Mouse (Mus musculus) limb, embryonic 15.5 days (tissue): ENCODE data around the gene Gm49355. TPM values are rescaled to one million over a fixed set of nuclear protein-coding genes. Genes with fewer than 3 reads are reported as not detected.

Experiments used
- ATAC-seq: fragments of 200-750 bp; cut with Nextera tagmentation; 2 replicates; pipeline ENCODE4 v1.8.0; 2017; ENCODE audit warnings: low read depth, moderate TSS enrichment; ENCODE audit not compliant: insufficient number of reproducible peaks, low FRiP score, low TSS enrichment
- H3K27ac ChIP-seq: fragments of 300-500 bp; sonication (generic); 2 replicates; pipeline ENCODE4 v1.5.1; 2015; ENCODE audit warnings: moderate library complexity, mild to moderate bottlenecking, inconsistent platforms
- H3K27me3 ChIP-seq: fragments of 300-500 bp; sonication (generic); 2 replicates; pipeline ENCODE4 v1.6.1; 2015; ENCODE audit warnings: inconsistent platforms
- H3K36me3 ChIP-seq: fragments of 300-500 bp; sonication (generic); 2 replicates; pipeline ENCODE4 v1.6.1; 2015; ENCODE audit warnings: inconsistent platforms
- H3K4me1 ChIP-seq: fragments of 300-500 bp; sonication (generic); 2 replicates; pipeline ENCODE4 v1.6.1; 2015; ENCODE audit warnings: inconsistent platforms
- H3K4me2 ChIP-seq: fragments of 300-500 bp; sonication (generic); 2 replicates; pipeline ENCODE4 v1.6.1; 2015; ENCODE audit warnings: mild to moderate bottlenecking, inconsistent platforms
- H3K4me3 ChIP-seq: fragments of 300-500 bp; sonication (generic); 2 replicates; pipeline ENCODE4 v1.5.1; 2015; ENCODE audit warnings: mild to moderate bottlenecking, inconsistent platforms
- H3K9ac ChIP-seq: fragments of 300-500 bp; sonication (generic); 2 replicates; pipeline ENCODE4 v1.6.1; 2015; ENCODE audit warnings: inconsistent platforms
- H3K9me3 ChIP-seq: fragments of 300-500 bp; sonication (generic); 2 replicates; pipeline ENCODE4 v1.6.1; 2016; ENCODE audit warnings: inconsistent platforms
- WGBS: fragments of 180-500 bp; shearing (Covaris S2); methylation state at CpG from one replicate; pipeline ENCODE4 v1.1.7; 2015; 5-methylcytosine and 5-hydroxymethylcytosine counted together
- polyA plus RNA-seq: library from polyadenylated mRNA; unstranded; fragments of >200 nt; fragmentation: Nextera tagmentation; extraction: Ambion mirVana; gene quantifications from 2 replicates; pipeline ENCODE4 v1.2.1, GENCODE M21; 2015

Gm49355 gene
- polyA plus RNA-seq, 1 experiment from 2014 or later, result 0.09 TPM

GRCm38 (mm10) chr14:12334925-12335324, 51.1 kb downstream of the Gm49355 start:
- no peak overlapping the region for H3K27ac ChIP-seq
- H3K36me3 ChIP-seq, result no peaks in the 10 kb centered on the region
- H3K4me1 ChIP-seq, result no peaks in the 10 kb centered on the region
- no peak overlapping the region for H3K4me3 ChIP-seq
- no peaks in the 10 kb centered on the region for H3K9me3 ChIP-seq
- peaks cover 58% of the 10 kb centered on the region for H3K27me3 ChIP-seq
- H3K4me2 ChIP-seq, result no peak overlapping the region
- no peak for ATAC-seq
- no peak overlapping the region for H3K9ac ChIP-seq
- WGBS, result 38% methylated on average over 7 of the region's 7 CpGs

GRCm38 (mm10) chr14:12337421-12337997, 53.7 kb downstream of the Gm49355 start:
- no peak overlapping the region for H3K27ac ChIP-seq
- peaks cover 83% of the 10 kb centered on the region for H3K27me3 ChIP-seq
- H3K36me3 ChIP-seq, result no peaks in the 10 kb centered on the region
- H3K4me3 ChIP-seq, result no peak overlapping the region
- H3K9me3 ChIP-seq, result no peaks in the 10 kb centered on the region
- no peak for ATAC-seq
- H3K4me1 ChIP-seq, result peaks cover 11% of the 10 kb centered on the region
- WGBS, result 10% methylated on average over 8 of the region's 8 CpGs
- no peak overlapping the region for H3K4me2 ChIP-seq
- no peak overlapping the region for H3K9ac ChIP-seq

- no peak overlapping the region for H3K4me3 ChIP-seq
- no peak overlapping the region for H3K9ac ChIP-seq
- no peaks in the 10 kb centered on the region for H3K36me3 ChIP-seq
- no peaks in the 10 kb centered on the region for H3K9me3 ChIP-seq
- no peak overlapping the region for H3K4me2 ChIP-seq
- WGBS, result 4% methylated on average over 16 of the region's 16 CpGs
- H3K4me1 ChIP-seq, result peaks cover 11% of the 10 kb centered on the region
- no peak for ATAC-seq
- no peak overlapping the region for H3K27ac ChIP-seq
- H3K27me3 ChIP-seq, result peaks cover 90% of the 10 kb centered on the region
Measured at GRCm38 (mm10) chr14:12337998-12338809, 54.4 kb downstream of the Gm49355 start.

GRCm38 (mm10) chr14:12338811-12339565, 55.2 kb downstream of the Gm49355 start:
- WGBS, result 3% methylated on average over 10 of the region's 10 CpGs
- Histone ChIP-seq H3K27ac (no peak overlapping the region), H3K9ac (no peak overlapping the region), H3K36me3 (no peaks in the 10 kb centered on the region), H3K27me3 (peaks cover 98% of the 10 kb centered on the region), H3K4me1 (peaks cover 11% of the 10 kb centered on the region), H3K4me3 (no peak overlapping the region), H3K9me3 (no peaks in the 10 kb centered on the region), H3K4me2 (no peak overlapping the region)
- ATAC-seq, result no peak

DNA sequence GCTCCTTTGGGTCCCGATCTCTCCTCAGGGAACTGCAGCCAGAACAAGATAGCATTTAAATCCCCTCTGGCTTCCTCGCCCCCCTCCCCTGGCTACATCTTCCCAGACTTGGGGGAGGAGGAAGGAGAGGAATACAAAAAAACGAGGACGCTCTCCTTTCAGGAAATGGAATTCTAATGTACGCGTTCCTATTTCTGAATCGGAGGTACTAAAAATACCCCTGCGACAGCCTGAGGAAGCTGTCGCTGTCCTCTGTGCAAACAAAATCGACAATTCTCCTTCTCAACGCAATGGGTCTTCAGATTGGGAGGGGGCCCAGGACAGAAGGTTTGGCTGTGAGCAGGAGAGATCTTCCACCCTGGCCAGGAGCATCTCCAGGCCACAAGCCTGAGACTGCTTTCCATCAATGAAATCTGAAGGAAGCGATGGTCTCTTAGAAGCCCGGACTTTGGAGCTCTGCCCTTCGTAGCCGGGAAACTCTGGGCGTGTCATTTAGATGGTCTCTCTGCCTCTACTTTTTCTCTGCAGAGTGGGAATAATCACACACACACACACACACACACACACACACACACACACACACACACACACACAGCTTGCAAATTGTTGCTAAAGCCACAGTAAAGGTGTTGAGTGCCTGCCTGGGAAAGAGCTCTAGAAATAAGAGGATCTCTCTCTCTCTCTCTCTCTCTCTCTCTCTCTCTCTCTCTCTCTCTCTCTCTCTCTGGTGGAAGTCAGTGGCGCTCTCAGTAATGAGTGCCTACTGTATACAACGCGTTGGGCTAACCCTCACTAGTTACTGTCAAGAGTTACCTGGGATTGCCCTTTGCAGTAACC, 56.7 kb downstream of the Gm49355 start:
- no peak for ATAC-seq
- H3K4me1 ChIP-seq, result peaks cover 24% of the 10 kb centered on the region
- H3K36me3 ChIP-seq, result no peaks in the 10 kb centered on the region
- WGBS, result under 1% methylated on average over 19 of the region's 19 CpGs
- H3K9ac ChIP-seq, result no peak overlapping the region
- H3K9me3 ChIP-seq, result no peaks in the 10 kb centered on the region
- 0 out of 2 replicates have a peak overlapping the region, but pooled peaks have one; percentile 14 for H3K4me3 ChIP-seq
- peaks cover 98% of the 10 kb centered on the region for H3K27me3 ChIP-seq
- H3K27ac ChIP-seq, result no peak overlapping the region
- no peak overlapping the region for H3K4me2 ChIP-seq

- WGBS, result under 1% methylated on average over 42 of the region's 42 CpGs
- Histone ChIP-seq H3K27me3 (peaks cover 98% of the 10 kb centered on the region), H3K27ac (no peak overlapping the region), H3K4me3 (peak overlapping the region; percentile 14; the same call in 1 of the 2 replicates), H3K4me1 (peaks cover 32% of the 10 kb centered on the region), H3K36me3 (no peaks in the 10 kb centered on the region), H3K4me2 (no peak overlapping the region), H3K9me3 (no peaks in the 10 kb centered on the region), H3K9ac (no peak overlapping the region)
- 0 out of 2 replicates have a peak, but pooled peaks have one; percentile 49 for ATAC-seq
Measured at GRCm38 (mm10) chr14:12341075-12341788, 57.5 kb downstream of the Gm49355 start.

DNA sequence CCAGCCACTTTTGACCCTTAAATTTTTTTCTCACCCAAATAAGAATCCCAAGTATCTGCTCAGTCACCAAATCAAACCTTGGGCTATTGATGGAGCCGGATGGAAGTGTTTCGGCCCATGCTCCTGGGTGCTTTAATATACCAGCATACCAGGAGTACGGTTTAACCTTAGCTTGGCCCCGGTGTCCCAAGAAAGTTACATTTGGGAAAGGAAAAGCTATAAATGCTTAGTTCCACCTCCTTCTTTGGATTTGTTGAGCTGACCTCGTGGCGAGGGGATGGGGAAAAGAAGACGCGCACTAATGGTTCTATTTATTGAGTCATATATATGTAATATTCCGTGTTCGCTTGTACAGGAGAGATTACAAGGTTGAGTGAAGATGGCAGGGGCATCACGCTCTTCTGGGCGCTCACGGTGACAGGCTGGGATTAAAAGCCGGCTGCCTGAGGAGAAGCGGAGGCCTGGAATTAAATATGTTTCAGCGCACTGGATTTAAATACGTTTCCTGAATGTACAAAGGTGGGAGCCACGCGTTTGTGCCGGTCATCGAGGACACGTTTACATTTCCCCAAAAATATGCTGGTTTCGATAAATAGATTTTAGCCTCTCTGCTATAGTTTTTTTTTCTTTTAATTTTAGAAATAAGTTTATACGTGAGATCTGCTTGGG, 58.1 kb downstream of the Gm49355 start:
- no peaks in the 10 kb centered on the region for H3K36me3 ChIP-seq
- peaks cover 37% of the 10 kb centered on the region for H3K4me1 ChIP-seq
- 6% methylated on average over 24 of the region's 24 CpGs for WGBS
- H3K9me3 ChIP-seq, result no peaks in the 10 kb centered on the region
- no peak for ATAC-seq
- H3K4me2 ChIP-seq, result no peak overlapping the region
- peak overlapping the region; percentile 14; the same call in 1 of the 2 replicates for H3K4me3 ChIP-seq
- peaks cover 98% of the 10 kb centered on the region for H3K27me3 ChIP-seq
- no peak overlapping the region for H3K27ac ChIP-seq
- no peak overlapping the region for H3K9ac ChIP-seq

- Histone ChIP-seq H3K9me3 (no peaks in the 10 kb centered on the region), H3K4me1 (peaks cover 38% of the 10 kb centered on the region), H3K4me2 (no peak overlapping the region), H3K27me3 (peaks cover 98% of the 10 kb centered on the region), H3K4me3 (no peak overlapping the region), H3K9ac (no peak overlapping the region), H3K27ac (no peak overlapping the region), H3K36me3 (no peaks in the 10 kb centered on the region)
- WGBS, result 6% methylated on average over 23 of the region's 23 CpGs
- ATAC-seq, result no peak
Measured at GRCm38 (mm10) chr14:12342458-12343131, 58.8 kb downstream of the Gm49355 start.

DNA sequence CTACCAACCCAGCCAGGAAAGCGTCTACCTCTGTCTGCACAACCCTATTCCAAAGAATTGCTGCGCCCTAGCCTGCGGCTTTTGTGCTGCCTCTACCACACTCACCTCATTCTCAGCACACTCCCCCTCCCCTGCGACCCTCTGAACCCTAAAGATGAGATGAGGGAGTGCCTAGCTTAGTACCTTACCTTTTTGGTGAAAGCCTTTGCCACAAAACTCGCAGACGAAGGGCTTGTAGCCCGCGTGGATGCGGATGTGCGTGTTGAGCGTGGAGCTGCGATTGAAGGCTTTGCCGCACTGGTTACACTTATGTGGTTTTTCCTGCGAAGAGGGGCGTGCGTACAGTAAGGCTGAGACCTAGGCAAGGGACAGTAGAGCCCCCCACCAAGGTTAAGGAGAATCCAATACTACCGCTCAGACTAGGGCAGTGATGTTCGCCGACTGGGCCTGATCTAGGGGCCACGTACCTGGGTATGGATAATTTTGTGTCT, 59.7 kb downstream of the Gm49355 start:
- WGBS, result 2% methylated on average over 20 of the region's 20 CpGs
- no peak overlapping the region for H3K27ac ChIP-seq
- no peak overlapping the region for H3K4me3 ChIP-seq
- no peak for ATAC-seq
- no peak overlapping the region for H3K4me2 ChIP-seq
- H3K4me1 ChIP-seq, result peaks cover 38% of the 10 kb centered on the region
- no peaks in the 10 kb centered on the region for H3K9me3 ChIP-seq
- no peaks in the 10 kb centered on the region for H3K36me3 ChIP-seq
- no peak overlapping the region for H3K9ac ChIP-seq
- peaks cover 98% of the 10 kb centered on the region for H3K27me3 ChIP-seq

GRCm38 (mm10) chr14:12344061-12344745, 60.4 kb downstream of the Gm49355 start:
- H3K4me3 ChIP-seq, result peak overlapping the region; percentile 31
- H3K36me3 ChIP-seq, result no peaks in the 10 kb centered on the region
- no peak for ATAC-seq
- H3K9ac ChIP-seq, result no peak overlapping the region
- H3K27me3 ChIP-seq, result peaks cover 99% of the 10 kb centered on the region
- H3K9me3 ChIP-seq, result no peaks in the 10 kb centered on the region
- H3K4me1 ChIP-seq, result peaks cover 38% of the 10 kb centered on the region
- H3K4me2 ChIP-seq, result peak overlapping the region; percentile 46
- WGBS, result 5% methylated on average over 24 of the region's 24 CpGs
- no peak overlapping the region for H3K27ac ChIP-seq
